Mouse (Mus musculus): ENCODE measurements around the gene Tatdn3.

DNA sequence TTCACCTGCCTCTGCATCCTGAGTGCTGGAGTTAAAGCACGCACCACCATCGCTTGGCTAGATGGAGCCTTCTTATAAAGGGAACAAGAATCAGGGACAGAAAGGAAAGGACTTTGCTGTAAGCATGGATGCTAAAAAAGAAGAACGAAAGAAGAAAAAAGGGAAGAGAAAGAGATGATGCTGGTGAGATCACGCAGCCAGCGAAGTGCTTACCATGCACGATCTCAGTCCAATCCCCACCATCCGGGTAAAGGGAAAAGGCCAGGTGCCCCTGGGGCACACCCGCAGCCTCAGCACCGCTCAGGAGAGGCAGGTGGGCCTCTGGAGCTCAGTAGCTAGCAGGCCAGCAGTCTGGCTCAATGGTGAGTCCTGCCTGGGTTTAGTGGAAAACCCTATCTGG is 47.2 kb upstream of the Tatdn3 start:
- no peak for TF ChIP-seq USF2 (conservative IDR thresholded peaks at IDR 0.05; ENCODE audit: low read depth, low read length)
- no peak for TF ChIP-seq CTCF (conservative IDR thresholded peaks at IDR 0.05 in 1 of 2, IDR thresholded peaks at IDR 0.05 in 1 of 2; ENCODE audit: low read depth in 2 of 2, low read length in 2 of 2)
